Mouse (Mus musculus) midbrain, postnatal 0 days (tissue): ENCODE results near the gene Dok5. TPM values are rescaled to one million over a fixed set of nuclear protein-coding genes. Genes with fewer than 3 reads are reported as not detected.

ENCODE experiments used
- ATAC-seq: fragments of 200-750 bp; cut with Nextera tagmentation; 2 replicates; pipeline ENCODE4 v1.8.0; 2017; ENCODE audit warnings: moderate number of reproducible peaks, mild to moderate bottlenecking, moderate TSS enrichment, moderate library complexity; ENCODE audit not compliant: low FRiP score
- DNase-seq: peaks from one replicate; pipeline ENCODE4 v3.0.0-alpha.2; 2015; ENCODE audit warnings: low spot score
- H3K27ac ChIP-seq: fragments of 300-500 bp; sonication (generic); 2 replicates; pipeline ENCODE4 v1.5.1; 2014; ENCODE audit warnings: low read depth, mild to moderate bottlenecking, low read length, mixed read lengths
- H3K27me3 ChIP-seq: fragments of 300-500 bp; sonication (generic); 2 replicates; pipeline ENCODE4 v1.6.1; 2014; ENCODE audit warnings: low read length, control low read depth, mixed read lengths; ENCODE audit not compliant: insufficient read depth
- H3K36me3 ChIP-seq: fragments of 300-500 bp; sonication (generic); 2 replicates; pipeline ENCODE4 v1.6.1; 2014; ENCODE audit warnings: low read length, control low read depth, mixed read lengths; ENCODE audit not compliant: insufficient read depth
- H3K4me1 ChIP-seq: fragments of 300-500 bp; sonication (generic); 2 replicates; pipeline ENCODE4 v1.6.1; 2014; ENCODE audit warnings: mild to moderate bottlenecking, control low read depth, antibody characterized with exemption, low read length, mixed read lengths; ENCODE audit not compliant: insufficient read depth
- H3K4me2 ChIP-seq: fragments of 300-500 bp; sonication (generic); 2 replicates; pipeline ENCODE4 v1.6.1; 2014; ENCODE audit warnings: low read depth, mild to moderate bottlenecking, low read length, mixed read lengths; ENCODE audit not compliant: poor library complexity, severe bottlenecking
- H3K4me3 ChIP-seq: fragments of 300-500 bp; sonication (generic); 2 replicates; pipeline ENCODE4 v1.5.1; 2014; ENCODE audit warnings: low read depth, mild to moderate bottlenecking, low read length, moderate library complexity
- H3K9ac ChIP-seq: fragments of 300-500 bp; sonication (generic); replicated peaks from 2 replicates; pipeline ENCODE4 v1.6.1; 2014; ENCODE audit warnings: mild to moderate bottlenecking, low read length, moderate library complexity, mixed read lengths; ENCODE audit not compliant: poor library complexity, severe bottlenecking
- H3K9me3 ChIP-seq: fragments of 300-500 bp; sonication (generic); 2 replicates; pipeline ENCODE4 v1.6.1; 2016; ENCODE audit warnings: low read length, control low read depth
- CTCF ChIP-seq: IDR thresholded peaks from 2 replicates; pipeline ENCODE4 v1.5.1; 2016; ENCODE audit warnings: antibody characterized with exemption, mild to moderate bottlenecking
- WGBS: fragments of 180-500 bp; shearing (Covaris S2); extraction: QIAGEN DNeasy Blood & Tissue Kit; methylation state at CpG from one replicate; pipeline ENCODE4 v1.1.7; 2014; 5-methylcytosine and 5-hydroxymethylcytosine counted together
- polyA plus RNA-seq: library from polyadenylated mRNA; unstranded; fragments of >200 nt; fragmentation: Nextera tagmentation; extraction: Ambion mirVana; gene quantifications from 2 replicates; pipeline ENCODE4 v1.2.1, GENCODE M21; 2015
- total RNA-seq: library from RNA; depleted of rRNA; stranded (reverse); fragments of >200 nt; gene quantifications from 2 replicates; pipeline ENCODE4 v1.2.3, GENCODE M21; 2014

Dok5 gene
- total and polyA plus RNA-seq, 2 experiments from 2014 or later = 27.0 to 35.2 TPM

GRCm38 (mm10) chr2:170871469-170871868 lies 139.9 kb downstream of the Dok5 start:
- Histone ChIP-seq H3K36me3 (0 out of 2 replicates have a peak, but pooled peaks cover 6% of the 10 kb centered on the region), H3K4me1 (no peaks in the 10 kb centered on the region), H3K4me2 (no peak overlapping the region), H3K4me3 (no peak overlapping the region), H3K9me3 (no peaks in the 10 kb centered on the region), H3K27me3 (no peaks in the 10 kb centered on the region; the same call in 1 of the 2 replicates), H3K27ac (no peak overlapping the region), H3K9ac (no peak overlapping the region)
- no peak for TF ChIP-seq CTCF
- 89% methylated on average over 3 of the region's 3 CpGs for WGBS
- ATAC-seq = no peak
- no peak for DNase-seq

- ATAC-seq (no peak), DNase-seq (peak; percentile 83)
- Histone ChIP-seq H3K27ac (no peak overlapping the region), H3K4me1 (no peaks in the 10 kb centered on the region), H3K9me3 (no peaks in the 10 kb centered on the region), H3K9ac (no peak overlapping the region), H3K4me3 (no peak overlapping the region), H3K4me2 (no peak overlapping the region), H3K27me3 (no peaks in the 10 kb centered on the region; the same call in 1 of the 2 replicates), H3K36me3 (0 out of 2 replicates have a peak, but pooled peaks cover 6% of the 10 kb centered on the region)
- 11% methylated on average over 8 of the region's 8 CpGs for WGBS
- TF ChIP-seq CTCF = peak; percentile 98
Measured at GRCm38 (mm10) chr2:170873382-170873781, 141.8 kb downstream of the Dok5 start.

- H3K4me2 ChIP-seq = no peak overlapping the region
- no peaks in the 10 kb centered on the region for H3K36me3 ChIP-seq
- peak; percentile 94 for DNase-seq
- WGBS = 1% methylated on average over 4 of the region's 4 CpGs
- no peak overlapping the region for H3K9ac ChIP-seq
- H3K27ac ChIP-seq = no peak overlapping the region
- no peaks in the 10 kb centered on the region; the same call in 1 of the 2 replicates for H3K27me3 ChIP-seq
- no peaks in the 10 kb centered on the region for H3K4me1 ChIP-seq
- H3K9me3 ChIP-seq = no peaks in the 10 kb centered on the region
- no peak overlapping the region for H3K4me3 ChIP-seq
- peak; percentile 64 for ATAC-seq
- peak; percentile 95 for TF ChIP-seq CTCF
Measured at GRCm38 (mm10) chr2:170877515-170877914, 145.9 kb downstream of the Dok5 start.

- ATAC-seq (no peak), DNase-seq (no peak)
- no peak overlapping the region for H3K9ac ChIP-seq
- no peaks in the 10 kb centered on the region for H3K4me1 ChIP-seq
- no peaks in the 10 kb centered on the region for H3K9me3 ChIP-seq
- H3K27ac ChIP-seq = no peak overlapping the region
- no peak overlapping the region for H3K4me2 ChIP-seq
- no peak overlapping the region for H3K4me3 ChIP-seq
- no peaks in the 10 kb centered on the region; the same call in 1 of the 2 replicates for H3K27me3 ChIP-seq
- no peaks in the 10 kb centered on the region for H3K36me3 ChIP-seq
- no peak for TF ChIP-seq CTCF
- WGBS = 69% methylated on average over 5 of the region's 5 CpGs
Measured at GRCm38 (mm10) chr2:170877936-170878335, 146.3 kb downstream of the Dok5 start.

- Histone ChIP-seq H3K27ac (no peak overlapping the region), H3K4me2 (no peak overlapping the region), H3K4me1 (no peaks in the 10 kb centered on the region), H3K9ac (no peak overlapping the region), H3K27me3 (no peaks in the 10 kb centered on the region), H3K36me3 (no peaks in the 10 kb centered on the region), H3K9me3 (no peaks in the 10 kb centered on the region), H3K4me3 (no peak overlapping the region)
- TF ChIP-seq CTCF = no peak
- DNase-seq (no peak), ATAC-seq (no peak)
- 55% methylated on average over 4 of the region's 4 CpGs for WGBS
Measured at GRCm38 (mm10) chr2:170884209-170884801, 152.7 kb downstream of the Dok5 start.

- no peak for TF ChIP-seq CTCF
- WGBS = 66% methylated on average over 9 of the region's 9 CpGs
Measured at GRCm38 (mm10) chr2:170887984-170888383, 156.4 kb downstream of the Dok5 start.

More at GRCm38 (mm10) chr2:170887984-170888383, 156.4 kb downstream of the Dok5 start:
- Histone ChIP-seq H3K4me1 (no peaks in the 10 kb centered on the region), H3K27me3 (no peaks in the 10 kb centered on the region), H3K9ac (no peak overlapping the region), H3K36me3 (no peaks in the 10 kb centered on the region), H3K9me3 (no peaks in the 10 kb centered on the region), H3K27ac (no peak overlapping the region), H3K4me2 (no peak overlapping the region), H3K4me3 (no peak overlapping the region)
- no peak for DNase-seq
- no peak for ATAC-seq
